Mouse (Mus musculus) CH12.LX (cell line): ENCODE data around the gene Hdac8. TPM values are rescaled to one million over a fixed set of nuclear protein-coding genes. Genes with fewer than 3 reads are reported as not detected.
A peak's percentile ranks its signal among the peaks of the same experiment; 100 is the strongest.

Experiments used
- DNase-seq: peaks from one replicate; pipeline ENCODE4 v3.0.0-alpha.2; 2013; ENCODE audit errors: extremely low read depth
- H3K27ac ChIP-seq: 2 replicates; pipeline ENCODE4 v1.5.1; 2012; ENCODE audit warnings: low read depth, mild to moderate bottlenecking, control low read depth, moderate library complexity; ENCODE audit not compliant: insufficient read depth
- H3K27me3 ChIP-seq: replicated peaks from 2 replicates; pipeline ENCODE3; 2012; ENCODE audit warnings: inconsistent platforms
- H3K36me3 ChIP-seq, 2 experiments: replicated peaks in 1 of 2; 2 replicates each; pipeline versions ENCODE3 to v1.6.1; 2012; ENCODE audit warnings: inconsistent platforms in 1 of 2, low read length in 1 of 2, mild to moderate bottlenecking in 1 of 2, mixed read lengths in 1 of 2, moderate library complexity in 1 of 2; ENCODE audit not compliant: control insufficient read depth in 1 of 2, insufficient read depth in 1 of 2
- H3K4me1 ChIP-seq, 2 experiments: 2 replicates each; pipeline ENCODE4 v1.6.1; 2012; ENCODE audit warnings: inconsistent platforms in 1 of 2, moderate library complexity in 1 of 2; ENCODE audit not compliant: insufficient read depth in 2 of 2, control insufficient read depth in 1 of 2
- H3K4me2 ChIP-seq: 2 replicates; pipeline ENCODE4 v1.6.1; 2012; ENCODE audit warnings: low read depth, mild to moderate bottlenecking, control low read depth; ENCODE audit not compliant: poor library complexity, insufficient read depth, severe bottlenecking
- H3K4me3 ChIP-seq, 3 experiments: fragments of 150-350 bp in 1 of 3; sonication (generic) in 1 of 3; replicated peaks in 1 of 3; 2 replicates each; pipeline versions ENCODE3 to v1.5.1; 2011 to 2012; ENCODE audit warnings: low read depth in 2 of 3, low read length in 2 of 3, mild to moderate bottlenecking in 2 of 3, moderate library complexity in 2 of 3, control low read depth in 1 of 3, improper control_type of control experiment in 1 of 3, inconsistent platforms in 1 of 3, mixed read lengths in 1 of 3; ENCODE audit not compliant: poor library complexity in 1 of 3
- H3K79me2 ChIP-seq: replicated peaks from 2 replicates; pipeline ENCODE4 v1.6.1; 2012; ENCODE audit warnings: mild to moderate bottlenecking, moderate library complexity; ENCODE audit not compliant: control insufficient read depth, poor library complexity, insufficient read depth, severe bottlenecking; ENCODE audit errors: extremely low read depth
- H3K9ac ChIP-seq: 2 replicates; pipeline ENCODE4 v1.6.1; 2012; ENCODE audit warnings: low read depth, mild to moderate bottlenecking, control low read depth, moderate library complexity; ENCODE audit not compliant: insufficient read depth
- H3K9me3 ChIP-seq: replicated peaks from 2 replicates; pipeline ENCODE3; 2012; ENCODE audit warnings: low read length, inconsistent platforms, mixed read lengths
- CHD1 ChIP-seq: IDR thresholded peaks from 2 replicates; pipeline ENCODE4 v1.6.1; 2012; ENCODE audit warnings: low read depth, low read length, improper control_type of control experiment, inconsistent platforms
- CTCF ChIP-seq, 2 experiments: IDR thresholded peaks in 1 of 2; conservative IDR thresholded peaks in 1 of 2; 2 replicates each; pipeline ENCODE4 v1.5.1; 2011 to 2012; ENCODE audit warnings: low read depth in 2 of 2, low read length in 2 of 2, improper control_type of control experiment in 1 of 2, inconsistent platforms in 1 of 2, mild to moderate bottlenecking in 1 of 2, moderate library complexity in 1 of 2
- ELF1 ChIP-seq: IDR thresholded peaks from 2 replicates; pipeline ENCODE4 v1.6.1; 2014; ENCODE audit warnings: low read depth, mild to moderate bottlenecking, inconsistent platforms, low read length, improper control_type of control experiment
- IRF4 ChIP-seq: IDR thresholded peaks from 2 replicates; pipeline ENCODE4 v1.6.1; 2014; ENCODE audit warnings: low read depth, mild to moderate bottlenecking, inconsistent platforms, low read length, improper control_type of control experiment
- JUND ChIP-seq: conservative IDR thresholded peaks from 2 replicates; pipeline ENCODE4 v1.6.1; 2011; ENCODE audit warnings: low read depth, low read length, improper control_type of control experiment
- KAT2A ChIP-seq: IDR thresholded peaks from 2 replicates; pipeline ENCODE4 v1.6.1; 2012; ENCODE audit warnings: low read length, improper control_type of control experiment, inconsistent platforms; ENCODE audit not compliant: insufficient replicate concordance
- MXI1 ChIP-seq: IDR thresholded peaks from 2 replicates; pipeline ENCODE4 v1.6.1; 2011; ENCODE audit warnings: mild to moderate bottlenecking, low read depth, low read length, improper control_type of control experiment
- NELFE ChIP-seq: IDR thresholded peaks from 2 replicates; pipeline ENCODE4 v1.6.1; 2011; ENCODE audit warnings: low read depth, low read length, improper control_type of control experiment
- NRF1 ChIP-seq: IDR thresholded peaks from 2 replicates; pipeline ENCODE4 v1.6.1; 2014; ENCODE audit warnings: low read depth, mild to moderate bottlenecking, inconsistent platforms, low read length, improper control_type of control experiment, moderate library complexity
- PAX5 ChIP-seq: IDR thresholded peaks from 2 replicates; pipeline ENCODE4 v1.6.1; 2012; ENCODE audit warnings: low read length, inconsistent platforms, mixed read lengths
- POLR2A ChIP-seq: IDR thresholded peaks from 2 replicates; pipeline ENCODE4 v1.6.1; 2011; ENCODE audit warnings: low read depth, mild to moderate bottlenecking, improper control_type of control experiment, low read length
- RAD21 ChIP-seq: IDR thresholded peaks from 2 replicates; pipeline ENCODE4 v1.6.1; 2011; ENCODE audit warnings: low read depth, mild to moderate bottlenecking, low read length, improper control_type of control experiment, moderate library complexity
- RCOR1 ChIP-seq: conservative IDR thresholded peaks from 2 replicates; pipeline ENCODE4 v1.6.1; 2012; ENCODE audit warnings: low read depth, mild to moderate bottlenecking, inconsistent platforms, low read length, improper control_type of control experiment
- SMC3 ChIP-seq: IDR thresholded peaks from 2 replicates; pipeline ENCODE4 v1.6.1; 2011; ENCODE audit warnings: low read depth, low read length, improper control_type of control experiment
- ZC3H11A ChIP-seq: IDR thresholded peaks from 2 replicates; pipeline ENCODE4 v1.6.1; 2012; ENCODE audit warnings: low read depth, mild to moderate bottlenecking, inconsistent platforms, low read length, improper control_type of control experiment
- dilution Hi-C: fragments of 300-500 bp; cut with MboI; formaldehyde crosslinking; loops from 2 replicates; pipeline ENCODE4 v1.14.3; 2020; ENCODE audit warnings: low sequenced_read_pairs; ENCODE audit not compliant: extremely low pct_unique_long_range_greater_than_20kb, extremely low pct_ligation_motif_present
- in situ Hi-C: fragments of 300-500 bp; cut with MboI; formaldehyde crosslinking; loops from 3 replicates; pipeline ENCODE4 v1.14.3; 2019; ENCODE audit warnings: low sequenced_read_pairs, low pct_ligation_motif_present, low pct_unique_long_range_greater_than_20kb, mixed read lengths
- polyA plus RNA-seq: library from polyadenylated mRNA; unstranded; fragments of >175 nt; gene quantifications from 2 replicates; pipeline ENCODE4 v1.2.1, GENCODE M21; 2012; ENCODE audit warnings: low read depth; ENCODE audit not compliant: insufficient read length
- total RNA-seq, 2 experiments: library from RNA; depleted of rRNA; stranded (reverse); fragments of 300-350 nt in 1 of 2; fragments of >200 nt in 1 of 2; gene quantifications; 2 replicates each; pipeline ENCODE4 v1.2.3; 2012 to 2014

Hdac8 gene
- total and polyA plus RNA-seq, 3 experiments = 11.2 to 13.9 (median 13.0) TPM

GRCm38 (mm10) chrX:102478481-102478880 is 26.7 kb downstream of the Hdac8 start:
- Histone ChIP-seq H3K4me1 (0 out of 4 replicates have a peak, but pooled peaks cover 0 to 2% of the 10 kb centered on the region in 2 experiments), H3K9me3 (no peaks in the 10 kb centered on the region), H3K27me3 (no peaks in the 10 kb centered on the region), H3K4me2 (no peak overlapping the region), H3K27ac (no peak overlapping the region), H3K36me3 (peaks cover 12 to 41% of the 10 kb centered on the region in 2 experiments)
- no peak for DNase-seq
- dilution Hi-C loops (no loop called here), in situ Hi-C loops (loop anchor here (5.0 kb wide), 1 partner anchor 241 kb away; no protein-coding TSS in a partner anchor)
- TF ChIP-seq JUND (no peak), RCOR1 (no peak), CTCF (conservative IDR thresholded peaks at IDR 0.05 in 1 of 2, IDR thresholded peaks at IDR 0.05 in 1 of 2; ENCODE audit: low read depth in 2 of 2, low read length in 2 of 2) (no peak), ZC3H11A (no peak), POLR2A (no peak), MXI1 (no peak), KAT2A (no peak), NRF1 (no peak), ELF1 (no peak), NELFE (no peak), PAX5 (no peak), IRF4 (no peak), CHD1 (no peak)
- TF ChIP-seq, all 38 proteins: peak for 0
- no peak overlapping the region for H3K4me3 ChIP-seq
- no peaks in the 10 kb centered on the region for H3K79me2 ChIP-seq
- no peak overlapping the region for H3K9ac ChIP-seq

GRCm38 (mm10) chrX:102476784-102477183 is 28.4 kb downstream of the Hdac8 start:
- Histone ChIP-seq H3K9ac (no peak overlapping the region), H3K4me3 (no peak overlapping the region), H3K27me3 (no peaks in the 10 kb centered on the region), H3K79me2 (no peaks in the 10 kb centered on the region), H3K4me2 (no peak overlapping the region), H3K4me1 (0 out of 4 replicates have a peak, but pooled peaks cover 0 to 2% of the 10 kb centered on the region in 2 experiments), H3K36me3 (peaks cover 2 to 30% of the 10 kb centered on the region in 2 experiments), H3K9me3 (no peaks in the 10 kb centered on the region), H3K27ac (no peak overlapping the region)
- peak; percentile 51 for DNase-seq
- in situ Hi-C loops (loop anchor here (5.0 kb wide), 1 partner anchor 239 kb away; no protein-coding TSS in a partner anchor), dilution Hi-C loops (no loop called here)
- no peak for TF ChIP-seq NRF1
- peak; percentile 51 for TF ChIP-seq RAD21
- TF ChIP-seq IRF4 = no peak
- TF ChIP-seq SMC3 = peak; percentile 49
- TF ChIP-seq CTCF (conservative IDR thresholded peaks at IDR 0.05 in 1 of 2, IDR thresholded peaks at IDR 0.05 in 1 of 2; ENCODE audit: low read depth in 2 of 2, low read length in 2 of 2) = peak; percentile 29 to 67; a peak in 2 of 4 replicates
